Mouse (Mus musculus) testis, postnatal 10 days (tissue): Measurements from ENCODE around the gene Rere.
A peak's percentile ranks its signal among the peaks of the same experiment; 100 is the strongest.
"Not testable (repeated sequence)": the region's sequence is repeated elsewhere in the genome, so short reads cannot be mapped to it uniquely, and the experiment has no call there.

ENCODE experiments used
- DNase-seq: peaks from one replicate; pipeline ENCODE4 v3.0.0; 2021; ENCODE audit warnings: low spot score

Gene Rere

DNA sequence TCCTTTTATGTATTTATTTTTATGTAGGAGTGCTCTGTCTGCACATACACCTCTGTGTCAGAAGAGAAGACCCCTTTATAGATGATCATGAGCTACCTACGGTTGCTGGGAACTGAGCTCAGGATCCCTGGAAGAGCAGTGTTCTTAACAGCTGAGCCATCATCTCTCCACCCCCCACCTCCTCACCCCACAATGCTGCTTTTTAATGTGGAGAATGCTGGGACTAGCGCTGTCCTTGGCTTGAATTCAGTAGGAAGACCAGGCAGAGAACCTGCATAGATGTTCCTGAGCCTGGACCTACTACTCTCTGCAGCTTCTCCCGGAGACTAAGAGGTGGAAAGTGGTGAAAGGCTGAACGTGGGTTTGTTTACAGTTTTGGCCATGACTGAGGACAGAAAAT is 269.9 kb downstream of the Rere start:
- no peak for DNase-seq

DNA sequence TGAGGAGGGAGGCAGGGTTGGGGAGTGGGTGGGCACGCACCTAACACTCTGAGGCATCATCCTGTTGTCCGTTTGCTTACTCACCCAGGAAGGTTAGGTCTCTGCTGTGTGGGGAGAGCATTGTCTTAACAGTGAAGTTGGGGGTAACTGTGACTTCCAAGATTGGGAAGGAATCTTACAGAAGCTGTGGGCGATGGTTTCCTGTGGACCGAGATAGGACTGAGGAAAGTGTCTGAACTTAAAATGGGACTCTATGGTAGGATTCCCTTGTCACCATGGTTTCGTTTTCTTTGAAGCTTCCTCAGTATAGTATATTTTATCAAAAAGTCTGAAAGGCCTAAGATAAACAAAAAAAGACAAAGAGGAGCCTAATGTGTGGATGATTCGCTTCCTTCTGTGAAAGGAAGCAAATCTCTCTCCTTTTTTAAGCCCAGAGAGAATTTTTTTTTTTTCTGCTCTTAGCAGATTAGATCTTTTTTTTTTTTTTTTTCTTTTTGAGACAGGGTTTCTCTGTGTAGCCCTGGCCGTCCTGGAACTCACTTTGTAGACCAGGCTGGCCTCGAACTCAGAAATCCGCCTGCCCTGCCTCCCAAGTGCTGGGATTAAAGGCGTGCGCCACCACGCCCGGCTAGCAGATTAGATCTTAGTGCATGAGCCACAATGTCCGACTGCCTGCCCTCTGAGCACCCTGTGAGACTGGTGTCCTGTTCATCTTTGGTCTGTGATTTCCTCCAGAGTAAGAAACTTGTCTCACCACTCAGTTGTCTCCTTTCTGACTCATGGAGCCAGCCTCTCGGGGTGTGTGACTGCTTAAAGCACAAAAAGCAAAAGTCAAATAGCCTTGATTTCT is 271.5 kb downstream of the Rere start:
- DNase-seq = no peak

DNA sequence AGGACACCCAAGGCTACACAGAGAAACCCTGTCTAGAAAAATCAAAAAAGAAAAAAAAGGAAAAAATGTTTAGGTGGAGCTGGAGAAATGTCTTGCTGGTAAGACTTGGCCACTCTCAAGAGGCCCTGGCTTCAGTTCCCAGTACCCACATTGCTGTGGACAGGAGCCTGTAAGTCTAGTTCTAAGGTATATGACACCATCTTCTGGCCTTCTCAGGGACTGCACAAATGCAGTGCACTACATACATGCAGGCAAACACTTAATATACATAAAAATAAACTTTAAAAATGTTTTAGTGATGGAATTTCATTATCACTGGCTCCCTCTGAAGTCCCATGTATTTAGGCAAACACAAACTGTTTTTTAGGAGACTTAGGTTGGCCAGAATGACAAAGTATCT is 274.3 kb downstream of the Rere start:
- DNase-seq = no peak

DNA sequence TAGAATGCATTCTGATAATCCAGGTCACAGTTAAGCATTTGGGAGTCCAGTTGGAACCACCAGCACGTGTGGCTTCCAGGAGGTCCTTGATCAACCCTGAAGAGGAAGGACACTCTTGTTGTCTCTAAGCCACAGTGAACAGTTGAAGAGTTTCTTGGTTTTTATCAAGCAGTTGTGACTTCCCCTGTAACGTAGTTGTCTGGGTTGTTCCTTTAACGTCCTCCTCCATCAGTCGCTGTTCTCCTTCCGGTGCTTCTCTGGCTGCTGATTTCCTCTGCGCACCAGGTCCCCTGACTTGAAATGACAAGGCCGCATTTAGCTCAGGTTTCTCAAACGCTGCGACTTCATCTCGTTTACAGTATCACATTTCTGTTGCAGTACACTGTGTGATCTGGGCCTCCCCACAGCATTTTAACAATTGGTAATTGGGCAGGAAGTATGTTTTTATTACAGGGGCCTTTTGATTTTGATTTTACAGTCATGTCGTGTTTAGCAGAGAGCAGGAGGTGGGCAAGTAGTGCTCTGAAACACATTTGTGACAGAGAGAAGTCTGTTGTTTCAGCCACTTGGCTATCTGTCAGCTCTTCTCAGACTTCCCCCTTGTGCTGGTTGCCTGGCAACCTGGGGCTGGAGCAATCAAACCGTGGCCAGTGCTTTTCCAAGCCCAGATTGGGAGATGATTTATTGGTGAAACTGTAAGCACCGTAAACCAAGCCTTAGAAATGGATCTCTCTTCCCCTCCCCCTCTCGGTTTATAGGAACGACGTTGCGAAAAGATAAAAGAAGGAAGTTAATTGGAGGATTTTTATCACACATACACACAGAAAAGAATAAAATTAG is 275.2 kb downstream of the Rere start:
- peak; percentile 65 for DNase-seq

DNA sequence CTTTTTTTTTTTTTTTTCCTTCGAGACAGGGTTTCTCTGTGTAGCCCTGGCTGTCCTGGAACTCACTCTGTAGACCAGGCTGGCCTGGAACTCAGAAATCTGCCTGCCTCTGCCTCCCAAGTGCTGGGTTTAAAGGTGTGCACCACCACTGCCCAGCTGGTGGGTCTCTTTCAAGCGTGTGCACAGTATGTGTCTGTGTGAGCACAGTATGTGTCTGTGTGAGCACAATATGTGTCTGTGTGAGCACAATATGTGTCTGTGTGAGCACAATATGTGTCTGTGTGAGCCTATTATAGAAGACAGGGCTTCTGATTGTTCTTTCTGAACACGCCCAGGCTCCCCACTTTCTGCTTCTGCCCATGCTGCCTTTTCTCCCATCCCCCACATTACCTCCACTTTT is 275.8 kb downstream of the Rere start:
- not testable (repeated sequence) for DNase-seq

DNA sequence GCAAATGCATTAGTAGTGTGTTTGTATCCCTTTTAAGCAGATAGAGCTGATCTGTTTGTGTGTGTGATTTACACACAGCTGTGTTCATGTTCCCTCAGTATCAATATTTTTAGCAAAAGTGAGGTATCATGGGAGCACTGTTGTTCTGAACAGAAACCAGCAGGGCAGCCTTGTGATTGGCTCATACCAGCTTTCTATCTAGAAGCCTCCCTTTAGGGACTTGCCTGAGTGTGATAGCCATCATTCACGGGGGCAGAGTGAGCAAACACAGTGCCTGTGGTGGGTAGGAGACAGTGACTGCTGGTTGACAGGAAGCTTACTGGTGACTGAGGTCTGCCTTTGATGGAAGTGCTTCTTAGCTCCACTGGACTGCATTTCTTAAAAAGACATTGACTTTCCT is 276.5 kb downstream of the Rere start:
- no peak for DNase-seq

DNA sequence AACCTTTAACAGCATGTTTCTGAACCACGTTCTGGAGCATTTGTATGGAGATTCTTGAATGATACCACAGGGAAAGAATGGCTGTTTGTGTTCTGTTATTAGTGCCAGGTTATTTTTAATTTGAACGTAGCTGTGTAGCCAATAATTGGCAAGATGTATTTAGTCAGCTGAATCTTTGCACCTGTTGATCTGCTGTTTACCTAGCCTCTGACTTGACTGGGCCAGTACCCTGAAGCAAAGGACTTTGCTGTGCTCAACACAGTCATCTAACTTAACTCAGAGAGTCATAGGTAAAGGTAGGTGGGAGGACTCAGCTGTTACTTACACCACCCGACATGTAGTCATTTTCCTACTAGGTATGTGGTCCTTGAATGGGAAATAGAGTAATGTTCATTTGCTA is 278.1 kb downstream of the Rere start:
- no peak for DNase-seq

DNA sequence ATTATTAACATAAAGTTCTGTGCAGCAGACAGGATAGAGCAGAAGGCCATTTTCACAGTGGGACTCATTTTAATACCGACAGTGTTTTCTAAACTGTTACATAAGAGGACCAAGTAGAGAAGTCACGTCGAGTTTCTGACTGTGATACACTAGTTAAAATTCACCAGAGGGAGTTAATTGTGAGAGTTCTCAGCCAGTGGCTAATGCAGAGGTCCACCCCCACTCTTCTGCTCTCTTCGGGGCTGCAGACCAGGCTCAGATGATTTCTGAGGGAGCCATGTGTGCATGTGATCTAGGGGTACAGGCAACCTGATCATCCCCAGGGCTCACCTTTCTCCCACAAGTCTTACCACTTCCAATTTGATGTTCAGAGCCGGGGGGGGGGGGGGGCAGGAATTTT is 281.8 kb downstream of the Rere start:
- no peak for DNase-seq

DNA sequence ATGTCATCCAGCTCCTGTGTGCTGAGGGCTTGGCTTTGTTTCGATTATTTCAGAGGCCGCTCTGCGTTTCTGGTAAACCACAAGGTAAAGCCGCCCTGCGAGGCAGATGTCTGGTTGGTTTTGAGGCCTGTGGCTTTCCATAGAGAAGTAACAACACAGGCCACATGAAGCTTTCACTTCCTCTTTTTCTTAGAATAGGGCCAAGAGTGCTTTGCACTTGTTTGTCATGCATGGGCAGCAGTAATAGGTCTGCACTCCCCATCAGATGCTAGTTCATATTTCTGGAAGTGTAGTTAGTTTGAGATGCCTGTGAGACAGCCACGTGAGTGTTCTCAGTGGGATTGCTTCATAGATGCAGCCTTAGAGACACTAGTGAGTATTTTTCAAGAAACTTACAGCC is 284.7 kb downstream of the Rere start:
- no peak for DNase-seq

DNA sequence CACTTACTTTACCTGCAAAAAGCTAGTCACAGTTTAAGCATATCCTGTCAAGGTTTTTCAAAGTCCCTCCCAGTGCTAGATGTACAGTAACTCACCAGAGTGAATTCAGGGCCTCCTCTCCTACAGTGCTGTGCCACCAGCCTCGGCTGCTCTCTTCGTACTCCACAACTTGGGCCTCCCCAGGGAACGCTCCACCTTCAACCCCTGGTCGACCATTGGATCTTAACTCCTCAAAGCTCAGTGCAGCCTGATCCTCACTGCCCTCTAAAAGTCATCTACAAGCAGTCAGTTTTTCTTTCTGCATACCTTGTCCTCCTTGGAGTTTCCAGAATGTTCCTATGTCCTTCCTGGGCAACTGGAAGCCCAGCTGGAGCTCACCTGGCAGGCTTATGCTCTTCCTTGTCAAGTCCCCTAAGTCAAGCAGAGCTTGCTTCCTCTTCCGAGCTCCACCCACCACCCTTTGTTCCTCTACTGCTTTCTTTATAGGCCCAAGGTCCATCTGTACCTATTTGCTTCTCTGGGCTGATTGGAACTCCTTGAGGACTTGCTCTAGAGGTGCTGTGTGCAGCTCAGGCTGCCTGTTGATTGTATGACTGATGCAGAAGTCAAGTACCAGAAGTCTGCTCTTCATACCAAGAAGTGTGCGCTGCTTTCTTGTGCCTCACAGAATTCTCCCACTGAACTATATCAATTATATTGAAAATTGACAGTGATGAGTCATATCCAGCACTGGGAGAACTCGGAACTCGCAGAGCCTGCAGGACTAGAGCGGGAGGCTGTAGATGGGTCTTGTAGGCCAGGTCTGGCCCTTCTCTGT is 287.1 kb downstream of the Rere start:
- DNase-seq = no peak

DNA sequence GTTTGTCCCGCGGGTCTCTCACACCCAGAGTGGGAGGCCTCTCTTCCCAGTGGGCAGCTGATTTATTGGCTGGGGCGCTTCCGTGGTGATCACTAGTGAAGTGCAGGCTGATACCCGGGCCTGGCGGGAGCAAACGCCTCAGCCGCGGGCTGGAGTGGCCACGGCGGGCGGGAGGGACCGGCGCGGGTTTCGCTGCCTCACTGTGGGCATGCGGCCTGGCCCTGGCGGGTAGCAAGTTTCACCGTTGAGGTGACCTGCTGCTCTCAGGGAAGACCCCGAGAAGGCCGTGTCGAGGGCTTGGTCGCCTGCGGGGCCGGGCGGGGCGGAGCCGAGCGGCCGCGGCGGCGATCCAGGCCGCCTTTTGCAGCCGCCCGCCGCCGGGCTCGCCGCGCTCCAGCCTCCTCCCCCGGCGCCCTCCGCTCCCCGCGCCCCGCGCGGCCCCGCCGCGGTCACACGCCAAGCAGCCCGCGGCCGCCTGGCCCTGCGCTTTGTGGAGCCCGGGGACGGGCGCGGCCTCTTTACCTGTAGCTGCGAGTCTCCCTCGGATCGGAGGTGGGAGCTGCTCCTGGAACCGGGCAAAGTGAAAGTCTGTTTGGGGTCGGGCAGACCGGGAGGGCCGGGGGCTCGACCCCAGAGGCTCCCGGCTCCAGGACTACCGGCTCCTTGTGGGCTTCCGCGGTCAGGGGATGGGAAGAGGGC is 287.8 kb downstream of the Rere start:
- DNase-seq = peak; percentile 81

DNA sequence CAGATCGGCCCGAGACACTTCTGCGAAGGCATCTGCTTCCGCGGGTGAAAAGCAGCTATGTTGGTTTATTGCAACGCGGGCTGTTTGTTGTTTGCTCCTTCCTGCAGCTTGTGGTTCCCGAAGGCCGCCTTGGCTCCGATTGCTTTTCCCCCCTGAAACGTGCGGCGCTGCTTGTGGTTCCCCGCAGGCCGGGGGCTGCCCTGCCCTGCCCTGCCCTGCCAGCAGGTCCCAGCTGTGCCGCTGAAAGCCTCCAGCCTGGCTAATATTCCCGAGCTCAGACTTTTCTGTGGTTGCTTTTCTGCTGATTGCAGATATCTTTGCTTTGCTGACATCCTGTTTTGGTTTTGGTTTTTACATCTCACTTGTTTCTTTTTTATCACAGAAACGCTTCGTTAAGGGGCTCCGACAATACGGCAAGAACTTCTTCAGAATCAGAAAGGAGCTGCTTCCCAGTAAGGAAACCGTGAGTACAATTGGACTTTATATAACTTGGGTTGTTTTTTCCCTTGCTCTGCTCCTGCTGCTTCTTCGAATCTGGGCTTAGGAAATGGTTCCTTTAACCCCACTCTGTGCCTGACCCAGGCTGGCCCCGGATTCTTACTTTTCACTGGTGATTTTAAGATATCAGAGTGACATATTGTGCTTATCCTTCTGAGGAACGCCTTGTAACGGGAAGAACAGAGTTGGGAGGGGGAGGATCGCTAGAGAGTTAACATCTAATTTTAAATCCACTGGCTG is 288.6 kb downstream of the Rere start:
- no peak for DNase-seq

DNA sequence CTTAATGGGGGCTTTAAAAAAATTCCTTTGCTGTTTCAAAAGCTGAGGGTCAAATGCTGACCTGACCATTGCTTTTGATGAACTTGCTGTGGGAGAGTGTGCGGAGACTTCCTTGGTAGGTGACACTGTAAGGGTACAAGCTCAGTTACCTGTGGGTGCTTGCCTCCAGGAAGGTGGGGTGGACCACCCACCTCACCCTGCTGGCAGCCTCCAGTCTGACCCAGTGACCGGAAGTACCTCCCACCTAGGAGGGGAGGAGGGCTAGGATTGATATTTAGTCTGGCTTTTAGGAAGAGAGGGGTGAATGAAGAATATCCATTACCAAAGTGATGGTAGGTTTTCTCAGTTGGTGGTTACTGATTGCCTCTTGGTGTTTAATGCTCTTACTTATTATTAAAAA is 289.3 kb downstream of the Rere start:
- no peak for DNase-seq

DNA sequence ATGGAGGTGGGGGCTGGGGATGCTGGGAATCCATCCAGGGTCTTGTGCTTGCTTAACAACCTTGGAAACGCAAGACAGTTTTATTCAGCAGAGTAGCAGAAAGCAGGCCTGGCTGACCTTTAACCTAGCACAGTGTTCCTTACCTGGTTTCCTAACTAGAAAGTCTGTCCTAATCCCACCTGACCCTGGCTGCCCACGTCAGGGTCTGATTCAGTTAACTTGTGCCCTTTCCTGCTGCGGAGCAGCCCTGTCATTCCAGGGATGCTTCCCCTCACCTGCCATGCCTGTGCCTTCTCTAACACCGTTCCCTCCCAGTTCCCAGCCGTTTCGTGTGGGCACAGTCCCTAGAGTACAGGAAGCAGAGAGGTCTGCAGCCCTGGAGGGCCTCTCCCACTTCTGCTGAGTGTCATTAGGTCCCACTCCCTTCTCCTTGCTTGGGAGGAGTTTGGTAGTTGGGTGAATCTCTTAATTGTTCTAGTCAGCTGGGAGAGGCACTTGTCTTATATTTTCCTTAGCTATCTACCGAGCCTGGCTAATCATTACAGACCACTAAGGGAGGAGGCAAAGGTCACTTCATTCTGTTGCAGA is 290.8 kb downstream of the Rere start:
- no peak for DNase-seq

DNA sequence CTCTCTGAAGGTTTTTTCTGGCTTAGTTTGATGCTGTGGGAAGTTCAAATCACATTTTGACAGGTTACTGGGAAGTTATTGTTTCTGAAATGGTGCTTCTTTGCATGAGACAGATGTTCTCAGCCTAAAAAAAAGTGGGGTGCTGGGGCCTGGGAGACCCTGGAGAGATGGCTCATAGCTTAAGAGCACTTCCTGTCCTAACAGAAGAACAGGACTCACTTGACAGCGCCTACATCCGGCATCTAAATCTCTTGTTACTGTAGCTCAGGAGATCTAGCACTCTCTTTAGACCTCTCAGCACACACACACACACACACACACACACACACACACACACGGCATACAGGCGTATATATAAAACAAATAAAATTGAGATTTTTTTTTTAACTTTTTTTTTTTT is 291.5 kb downstream of the Rere start:
- no peak for DNase-seq

DNA sequence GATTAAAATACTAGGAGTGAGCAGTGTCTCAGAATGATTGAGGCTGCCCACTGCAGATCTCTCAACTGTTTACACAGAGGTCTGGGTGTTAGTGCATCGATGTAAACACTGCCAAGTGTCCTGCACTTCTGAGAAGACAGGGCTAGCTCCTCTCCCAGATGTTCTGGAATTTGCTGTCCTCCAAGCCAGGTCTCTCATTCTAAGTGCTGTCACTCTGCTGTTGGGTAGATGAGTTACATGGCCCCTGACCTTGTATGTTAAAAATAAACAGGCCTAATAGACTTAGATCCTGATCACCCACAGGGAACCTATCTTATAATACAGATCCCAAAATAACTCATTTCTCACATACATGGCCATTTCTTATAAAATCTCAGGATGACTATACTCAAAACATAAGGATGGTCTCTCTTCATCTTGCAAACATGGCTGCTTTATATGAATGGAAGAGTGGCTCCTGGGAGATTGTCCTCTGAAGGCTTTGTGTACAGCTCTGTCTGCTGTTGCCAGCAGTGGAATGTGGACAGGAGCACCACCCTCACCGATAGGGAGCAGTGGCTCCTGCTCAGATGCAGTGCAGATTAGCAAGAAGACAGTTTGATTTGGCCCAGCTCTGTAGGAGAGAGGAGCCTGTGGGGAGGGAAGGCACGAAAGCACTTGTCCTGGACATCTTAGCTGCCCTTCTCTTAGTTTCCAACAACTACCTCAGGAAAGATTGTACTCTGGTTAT is 294.1 kb downstream of the Rere start:
- no peak for DNase-seq

DNA sequence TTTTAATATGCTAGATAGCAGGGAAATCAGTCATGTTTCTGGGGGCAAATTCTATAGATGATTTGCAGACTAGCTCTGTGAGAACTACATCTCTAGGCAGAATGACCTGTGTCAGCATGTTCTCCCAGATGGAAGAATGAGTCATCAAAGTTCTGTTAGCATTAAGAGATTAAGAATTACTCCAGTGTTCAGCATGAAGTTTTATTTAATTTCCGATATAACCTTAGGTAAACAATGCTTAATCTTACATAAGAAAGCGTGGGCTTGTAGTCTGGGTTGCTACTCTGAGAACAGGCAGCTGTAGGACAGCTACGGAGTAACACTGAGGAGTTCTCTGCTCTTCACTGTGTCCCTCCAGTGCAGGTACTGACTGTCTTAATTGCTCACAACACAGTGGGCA is 294.9 kb downstream of the Rere start:
- DNase-seq = no peak

DNA sequence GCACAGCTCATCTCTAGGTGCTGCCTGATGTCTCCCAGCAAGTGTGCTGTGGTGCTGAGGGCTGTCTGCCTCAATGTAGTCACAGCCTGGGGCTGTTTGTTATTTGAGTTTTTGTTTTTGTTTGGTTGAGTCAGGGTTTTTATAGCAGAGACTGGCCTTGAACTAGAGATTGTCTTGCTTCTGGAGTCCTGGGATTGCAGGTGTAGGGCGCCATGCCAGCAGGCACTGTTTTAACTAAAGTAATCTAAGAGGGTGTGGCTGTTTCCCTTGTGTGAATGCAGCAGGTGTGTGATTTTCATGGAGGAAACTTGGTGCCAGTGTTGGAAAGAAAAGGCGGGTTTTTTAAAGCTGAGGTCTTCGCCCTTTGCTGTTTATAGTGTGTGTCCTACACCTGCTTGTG is 296.6 kb downstream of the Rere start:
- DNase-seq = peak; percentile 47

DNA sequence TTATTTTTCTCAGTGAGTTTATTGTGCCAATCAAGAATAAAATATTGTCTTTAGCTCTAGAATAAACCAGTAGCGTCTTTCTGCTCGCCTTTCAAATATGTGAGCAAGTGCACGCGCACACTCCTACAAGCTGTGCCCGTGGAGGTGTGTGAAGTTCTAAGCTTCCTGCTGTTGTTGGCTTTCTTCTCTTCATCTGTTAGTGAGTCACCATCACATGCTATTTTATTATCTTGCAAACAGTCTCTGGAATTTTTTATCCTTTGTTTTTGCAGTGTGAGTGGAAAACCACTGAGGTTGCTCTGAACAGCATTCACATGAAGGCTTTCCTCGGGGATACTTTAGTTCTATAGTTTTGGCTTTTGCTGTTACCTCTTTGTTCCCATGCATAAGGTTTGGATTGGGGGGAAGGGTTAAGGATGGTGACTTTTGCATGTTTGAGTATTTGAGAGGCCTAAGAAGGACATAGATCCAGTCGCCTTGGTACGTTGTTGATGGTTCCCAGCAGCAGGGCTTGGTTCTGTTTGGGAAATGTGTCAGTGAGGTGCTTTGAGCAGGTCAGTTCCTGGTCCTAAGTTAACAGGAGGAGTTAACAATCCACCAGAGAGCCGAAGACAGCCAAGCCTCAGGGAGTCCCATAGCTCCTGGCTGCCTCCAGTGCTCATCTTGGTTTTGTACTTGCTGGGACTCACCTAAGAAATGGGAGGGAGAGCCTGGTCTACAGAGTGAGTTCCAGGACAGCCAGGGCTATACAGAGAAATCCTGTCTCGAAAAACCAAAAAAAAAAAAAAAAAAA is 300.7 kb downstream of the Rere start:
- DNase-seq = no peak
